Mouse (Mus musculus): ENCODE results near the gene Shisa5. TPM values are rescaled to one million over a fixed set of nuclear protein-coding genes. Genes with fewer than 3 reads are reported as not detected.

Shisa5 gene
- polyA plus RNA-seq, 1 experiment, result 48.3 TPM

DNA sequence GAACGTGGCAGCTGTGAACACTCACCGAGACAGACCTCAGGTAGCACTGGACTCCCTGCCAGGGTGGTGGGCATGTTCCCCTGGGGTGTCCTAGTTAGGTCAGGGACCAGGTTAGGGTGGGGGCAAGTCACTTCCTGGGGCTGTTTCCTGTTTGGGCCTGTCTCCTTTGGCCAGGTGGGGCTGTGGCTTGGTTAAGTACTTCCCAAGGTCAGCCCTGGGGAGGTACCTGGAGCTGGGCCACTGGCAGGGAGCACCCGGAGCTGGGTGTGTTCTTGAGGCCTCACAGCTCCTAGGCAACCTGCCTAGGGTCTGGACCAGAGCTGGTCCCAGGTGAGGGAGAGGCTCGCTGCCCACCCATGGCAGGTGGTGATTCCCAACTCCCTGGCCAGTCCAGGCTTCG lies 9.4 kb upstream of the Shisa5 start:
- H3K4me1 ChIP-seq (ENCODE audit: control insufficient read depth, insufficient read depth, low read length), result peaks cover 2% of the 10 kb centered on the region

DNA sequence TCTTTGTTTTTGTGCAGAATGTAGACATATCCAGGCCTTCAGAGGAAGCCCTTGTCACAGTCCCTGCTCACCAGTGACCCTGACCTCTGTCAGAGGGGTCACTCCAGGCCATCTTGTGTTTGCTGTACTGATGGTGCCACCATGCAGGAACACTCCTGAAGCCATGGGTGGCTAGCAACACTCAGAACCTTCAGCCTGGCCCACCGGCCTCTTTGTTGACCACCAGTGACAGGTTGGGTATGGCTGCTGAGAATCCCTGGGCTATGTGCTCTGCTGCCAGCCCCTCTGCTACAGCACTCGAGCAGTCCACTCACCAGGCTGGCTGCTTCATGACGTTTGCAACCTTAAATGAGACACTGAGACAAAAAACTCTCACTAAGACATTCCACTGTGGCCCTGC lies 8.1 kb upstream of the Shisa5 start:
- H3K27ac ChIP-seq (ENCODE audit: insufficient read depth, low read length), result no peak overlapping the region
- H3K27me3 ChIP-seq (ENCODE audit: control insufficient read depth, insufficient read depth, low read length, poor library complexity, severe bottlenecking), result no peaks in the 10 kb centered on the region
- H3K9me3 ChIP-seq (replicated peaks; ENCODE audit: control insufficient read depth, insufficient read depth, low read length, poor library complexity, severe bottlenecking), result no peaks in the 10 kb centered on the region
- H3K36me3 ChIP-seq (ENCODE audit: control insufficient read depth, insufficient read depth, low read length, poor library complexity, severe bottlenecking), result no peaks in the 10 kb centered on the region
- no peak overlapping the region for H3K4me3 ChIP-seq (ENCODE audit: low read depth, low read length)
- H3K4me1 ChIP-seq (ENCODE audit: control insufficient read depth, insufficient read depth, low read length), result peaks cover 2% of the 10 kb centered on the region
- no peak for TF ChIP-seq EP300 (IDR thresholded peaks at IDR 0.05; ENCODE audit: insufficient read depth, low read depth, low read length)
- no peak for TF ChIP-seq POLR2A (IDR thresholded peaks at IDR 0.05; ENCODE audit: insufficient read depth, low read length)
- no peak for TF ChIP-seq CTCF (IDR thresholded peaks at IDR 0.05; ENCODE audit: low read depth, low read length)
- no peak overlapping the region for H3K9ac ChIP-seq (ENCODE audit: low read depth, poor library complexity, severe bottlenecking)

More for the DNA sequence above, 9.4 kb upstream of the Shisa5 start:
- H3K36me3 ChIP-seq (ENCODE audit: control insufficient read depth, insufficient read depth, low read length, poor library complexity, severe bottlenecking), result no peaks in the 10 kb centered on the region
- no peaks in the 10 kb centered on the region for H3K9me3 ChIP-seq (replicated peaks; ENCODE audit: control insufficient read depth, insufficient read depth, low read length, poor library complexity, severe bottlenecking)
- no peak overlapping the region for H3K4me3 ChIP-seq (ENCODE audit: low read depth, low read length)
- TF ChIP-seq POLR2A (IDR thresholded peaks at IDR 0.05; ENCODE audit: insufficient read depth, low read length), result no peak
- no peak for TF ChIP-seq EP300 (IDR thresholded peaks at IDR 0.05; ENCODE audit: insufficient read depth, low read depth, low read length)
- no peak for TF ChIP-seq CTCF (IDR thresholded peaks at IDR 0.05; ENCODE audit: low read depth, low read length)
- no peak overlapping the region for H3K9ac ChIP-seq (ENCODE audit: low read depth, poor library complexity, severe bottlenecking)
- no peaks in the 10 kb centered on the region for H3K27me3 ChIP-seq (ENCODE audit: control insufficient read depth, insufficient read depth, low read length, poor library complexity, severe bottlenecking)
- H3K27ac ChIP-seq (ENCODE audit: insufficient read depth, low read length), result no peak overlapping the region

DNA sequence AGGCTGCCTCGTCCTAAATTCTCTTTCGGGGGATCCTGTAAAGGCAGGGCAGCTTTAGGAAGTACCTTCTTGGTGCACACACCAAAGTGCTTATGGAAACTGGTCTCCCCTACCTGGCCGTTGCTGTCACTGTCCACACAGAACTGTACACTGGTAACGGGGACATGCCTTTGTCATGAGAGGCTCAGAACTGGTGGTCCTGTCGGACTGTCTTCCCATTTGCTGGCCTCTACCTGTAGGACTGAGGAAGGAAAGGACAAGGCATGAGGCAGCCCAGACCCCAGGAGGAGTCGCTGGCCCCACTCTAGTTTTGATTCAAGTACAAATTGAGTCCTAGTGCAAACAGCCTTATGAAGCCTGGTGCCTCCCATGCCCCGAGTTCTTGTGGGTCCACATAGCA lies 7.4 kb upstream of the Shisa5 start:
- Histone ChIP-seq H3K36me3 (ENCODE audit: control insufficient read depth, insufficient read depth, low read length, poor library complexity, severe bottlenecking) (no peaks in the 10 kb centered on the region), H3K9me3 (replicated peaks; ENCODE audit: control insufficient read depth, insufficient read depth, low read length, poor library complexity, severe bottlenecking) (no peaks in the 10 kb centered on the region), H3K27me3 (ENCODE audit: control insufficient read depth, insufficient read depth, low read length, poor library complexity, severe bottlenecking) (no peaks in the 10 kb centered on the region), H3K27ac (ENCODE audit: insufficient read depth, low read length) (no peak overlapping the region), H3K4me3 (ENCODE audit: low read depth, low read length) (no peak overlapping the region), H3K4me1 (ENCODE audit: control insufficient read depth, insufficient read depth, low read length) (peaks cover 2% of the 10 kb centered on the region), H3K9ac (ENCODE audit: low read depth, poor library complexity, severe bottlenecking) (no peak overlapping the region)
- TF ChIP-seq CTCF (IDR thresholded peaks at IDR 0.05; ENCODE audit: low read depth, low read length), result no peak
- TF ChIP-seq EP300 (IDR thresholded peaks at IDR 0.05; ENCODE audit: insufficient read depth, low read depth, low read length), result no peak
- TF ChIP-seq POLR2A (IDR thresholded peaks at IDR 0.05; ENCODE audit: insufficient read depth, low read length), result no peak

DNA sequence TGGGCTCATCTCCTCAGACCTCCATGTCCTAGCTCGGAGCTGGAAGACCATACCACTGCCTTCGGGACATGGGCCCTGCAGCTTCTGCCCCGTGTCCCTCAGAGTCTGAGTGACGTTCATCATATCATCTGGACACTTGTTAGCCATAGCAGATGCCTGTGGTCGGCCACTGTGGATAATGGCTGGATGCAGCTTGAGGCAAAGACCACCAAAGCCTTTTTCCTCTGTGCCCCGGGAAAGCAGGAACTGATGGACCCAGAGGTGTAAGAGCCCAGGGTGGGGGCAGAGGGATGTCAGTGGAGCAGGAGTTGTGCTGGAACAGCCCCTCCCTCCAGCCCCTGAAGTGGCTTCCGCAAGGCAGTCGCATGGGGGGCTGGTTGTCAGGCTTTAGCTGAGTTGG lies 6.7 kb upstream of the Shisa5 start:
- no peaks in the 10 kb centered on the region for H3K9me3 ChIP-seq (replicated peaks; ENCODE audit: control insufficient read depth, insufficient read depth, low read length, poor library complexity, severe bottlenecking)
- no peaks in the 10 kb centered on the region for H3K36me3 ChIP-seq (ENCODE audit: control insufficient read depth, insufficient read depth, low read length, poor library complexity, severe bottlenecking)
- TF ChIP-seq CTCF (IDR thresholded peaks at IDR 0.05; ENCODE audit: low read depth, low read length) (no peak), POLR2A (IDR thresholded peaks at IDR 0.05; ENCODE audit: insufficient read depth, low read length) (no peak), EP300 (IDR thresholded peaks at IDR 0.05; ENCODE audit: insufficient read depth, low read depth, low read length) (no peak)
- no peak overlapping the region for H3K4me3 ChIP-seq (ENCODE audit: low read depth, low read length)
- H3K27ac ChIP-seq (ENCODE audit: insufficient read depth, low read length), result no peak overlapping the region
- H3K4me1 ChIP-seq (ENCODE audit: control insufficient read depth, insufficient read depth, low read length), result peaks cover 2% of the 10 kb centered on the region
- no peaks in the 10 kb centered on the region for H3K27me3 ChIP-seq (ENCODE audit: control insufficient read depth, insufficient read depth, low read length, poor library complexity, severe bottlenecking)
- no peak overlapping the region for H3K9ac ChIP-seq (ENCODE audit: low read depth, poor library complexity, severe bottlenecking)

DNA sequence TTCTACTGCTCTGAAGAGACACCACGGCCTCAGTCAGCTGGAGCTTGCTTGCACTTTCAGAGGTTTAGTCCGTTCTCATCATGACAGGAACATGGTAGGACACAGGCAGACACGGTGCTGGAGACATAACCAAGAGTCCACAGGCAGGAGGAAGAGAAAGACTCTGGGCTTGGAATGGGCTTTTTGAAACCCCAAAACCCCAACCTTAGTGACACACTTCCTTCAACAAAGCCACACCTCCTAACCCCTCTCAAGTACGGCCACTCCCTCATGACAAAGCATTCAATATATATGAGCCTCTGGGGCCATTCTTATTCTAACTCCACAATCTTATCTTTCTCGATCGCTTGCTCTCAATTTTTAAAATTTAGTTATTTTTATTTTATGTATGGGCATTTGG lies 5.9 kb upstream of the Shisa5 start:
- H3K36me3 ChIP-seq (ENCODE audit: control insufficient read depth, insufficient read depth, low read length, poor library complexity, severe bottlenecking), result no peaks in the 10 kb centered on the region
- H3K4me1 ChIP-seq (ENCODE audit: control insufficient read depth, insufficient read depth, low read length), result peaks cover 2% of the 10 kb centered on the region
- no peak overlapping the region for H3K9ac ChIP-seq (ENCODE audit: low read depth, poor library complexity, severe bottlenecking)
- no peak for TF ChIP-seq CTCF (IDR thresholded peaks at IDR 0.05; ENCODE audit: low read depth, low read length)
- no peak for TF ChIP-seq EP300 (IDR thresholded peaks at IDR 0.05; ENCODE audit: insufficient read depth, low read depth, low read length)
- no peak for TF ChIP-seq POLR2A (IDR thresholded peaks at IDR 0.05; ENCODE audit: insufficient read depth, low read length)
- H3K27me3 ChIP-seq (ENCODE audit: control insufficient read depth, insufficient read depth, low read length, poor library complexity, severe bottlenecking), result no peaks in the 10 kb centered on the region
- no peaks in the 10 kb centered on the region for H3K9me3 ChIP-seq (replicated peaks; ENCODE audit: control insufficient read depth, insufficient read depth, low read length, poor library complexity, severe bottlenecking)
- H3K27ac ChIP-seq (ENCODE audit: insufficient read depth, low read length), result no peak overlapping the region
- no peak overlapping the region for H3K4me3 ChIP-seq (ENCODE audit: low read depth, low read length)

DNA sequence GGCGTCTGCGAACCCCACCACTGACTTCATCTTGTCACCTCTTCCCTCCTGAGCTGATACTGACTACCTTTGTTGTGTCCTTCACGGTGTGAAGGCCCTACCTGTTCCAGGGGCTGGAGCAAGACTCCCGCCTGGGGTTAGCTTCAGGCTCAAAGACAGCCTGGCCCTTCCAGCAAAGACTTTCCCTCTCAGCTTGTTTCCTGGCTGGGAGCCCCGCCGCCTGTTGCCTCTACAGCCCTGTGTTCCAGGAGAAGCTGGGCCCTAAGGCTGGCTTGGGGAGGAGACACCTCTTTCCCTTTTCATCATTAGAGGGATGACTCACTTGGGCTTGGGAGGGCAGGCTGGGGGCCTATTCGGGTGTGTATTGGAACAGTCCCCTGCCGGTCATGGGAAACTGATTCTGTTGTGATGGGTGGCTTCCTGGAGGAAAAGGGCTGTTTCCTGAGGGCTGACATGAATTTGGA lies 568 bp downstream of the Shisa5 start:
- no peaks in the 10 kb centered on the region for H3K27me3 ChIP-seq (ENCODE audit: control insufficient read depth, insufficient read depth, low read length, poor library complexity, severe bottlenecking)
- H3K4me1 ChIP-seq (ENCODE audit: control insufficient read depth, insufficient read depth, low read length), result no peaks in the 10 kb centered on the region
- peak overlapping the region; percentile 72 for H3K4me3 ChIP-seq (ENCODE audit: low read depth, low read length)
- no peaks in the 10 kb centered on the region for H3K9me3 ChIP-seq (replicated peaks; ENCODE audit: control insufficient read depth, insufficient read depth, low read length, poor library complexity, severe bottlenecking)
- H3K9ac ChIP-seq (ENCODE audit: low read depth, poor library complexity, severe bottlenecking), result peak overlapping the region; percentile 57
- TF ChIP-seq EP300 (IDR thresholded peaks at IDR 0.05; ENCODE audit: insufficient read depth, low read depth, low read length) (no peak), POLR2A (IDR thresholded peaks at IDR 0.05; ENCODE audit: insufficient read depth, low read length) (no peak), CTCF (IDR thresholded peaks at IDR 0.05; ENCODE audit: low read depth, low read length) (no peak)
- no peaks in the 10 kb centered on the region for H3K36me3 ChIP-seq (ENCODE audit: control insufficient read depth, insufficient read depth, low read length, poor library complexity, severe bottlenecking)
- no peak overlapping the region for H3K27ac ChIP-seq (ENCODE audit: insufficient read depth, low read length)

Data from ES-Bruce4 (cell line).